Mouse (Mus musculus): ENCODE data around the gene Kpna2. TPM values are rescaled to one million over a fixed set of nuclear protein-coding genes. Genes with fewer than 3 reads are reported as not detected.
"Not testable (repeated sequence)": the region's sequence is repeated elsewhere in the genome, so short reads cannot be mapped to it uniquely, and the experiment has no call there.

Gene Kpna2
- total and polyA plus RNA-seq, 2 experiments from 2014 or later, result 82.8 to 92.7 TPM

DNA sequence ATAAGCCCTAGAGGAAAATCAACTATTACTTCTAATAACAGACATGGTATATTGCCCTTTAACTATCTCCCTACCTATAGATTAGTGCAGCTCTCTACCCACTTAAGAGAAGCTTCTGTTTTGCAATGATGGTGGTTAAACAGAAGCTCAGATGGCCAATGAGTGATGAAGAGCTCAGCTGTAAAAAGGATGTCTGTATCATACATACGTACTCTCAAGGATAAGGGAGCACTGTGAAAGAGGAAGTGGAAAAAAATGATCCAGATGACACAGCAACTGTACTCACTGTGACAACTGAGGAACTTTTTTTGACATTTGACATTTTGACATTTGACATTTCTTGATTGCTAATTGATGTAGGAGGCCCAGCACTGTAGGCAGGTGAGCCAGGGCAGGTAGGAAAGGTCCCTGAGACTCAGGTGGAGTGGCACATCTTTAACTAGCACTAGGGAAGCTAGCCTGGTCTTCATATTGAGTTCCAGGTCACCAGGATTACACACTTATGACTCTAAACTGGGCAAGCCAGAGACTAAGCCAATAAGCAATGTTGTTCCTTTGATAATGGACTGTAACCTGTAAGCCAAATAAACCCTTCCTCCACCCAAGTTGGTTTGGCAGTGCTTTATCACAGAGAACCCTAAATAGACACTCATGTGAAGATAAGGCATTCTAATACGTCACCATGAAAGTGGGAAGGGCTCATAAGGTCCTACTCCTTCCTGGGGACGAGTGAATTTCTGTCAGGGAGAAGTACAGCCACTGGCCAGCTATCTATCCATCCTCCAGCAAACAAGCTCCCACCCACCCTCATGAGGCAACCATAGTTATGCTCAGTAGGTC lies 4.9 kb downstream of the Kpna2 start:
- H3K4me3 ChIP-seq (ENCODE audit: low read depth, low read length), result no peak overlapping the region
- H3K27me3 ChIP-seq (ENCODE audit: insufficient read depth, low read length), result no peaks in the 10 kb centered on the region
- H3K36me3 ChIP-seq (ENCODE audit: insufficient read depth, low read length), result peaks cover 17% of the 10 kb centered on the region; the same call in 1 of the 2 replicates
- no peak overlapping the region for H3K9ac ChIP-seq (replicated peaks; ENCODE audit: low read length, poor library complexity, severe bottlenecking)
- no peaks in the 10 kb centered on the region for H3K9me3 ChIP-seq (ENCODE audit: low read length)
- TF ChIP-seq CTCF (IDR thresholded peaks at IDR 0.05), result no peak
- ATAC-seq (ENCODE audit: low FRiP score) (no peak), DNase-seq (ENCODE audit: low spot score) (no peak)
- H3K4me1 ChIP-seq (ENCODE audit: insufficient read depth, low read length), result no peaks in the 10 kb centered on the region
- H3K4me2 ChIP-seq (ENCODE audit: low read depth, low read length, poor library complexity, severe bottlenecking), result no peak overlapping the region
- WGBS, result 79% methylated on average over 3 of the region's 3 CpGs
- H3K27ac ChIP-seq (ENCODE audit: low read depth, low read length), result no peak overlapping the region

DNA sequence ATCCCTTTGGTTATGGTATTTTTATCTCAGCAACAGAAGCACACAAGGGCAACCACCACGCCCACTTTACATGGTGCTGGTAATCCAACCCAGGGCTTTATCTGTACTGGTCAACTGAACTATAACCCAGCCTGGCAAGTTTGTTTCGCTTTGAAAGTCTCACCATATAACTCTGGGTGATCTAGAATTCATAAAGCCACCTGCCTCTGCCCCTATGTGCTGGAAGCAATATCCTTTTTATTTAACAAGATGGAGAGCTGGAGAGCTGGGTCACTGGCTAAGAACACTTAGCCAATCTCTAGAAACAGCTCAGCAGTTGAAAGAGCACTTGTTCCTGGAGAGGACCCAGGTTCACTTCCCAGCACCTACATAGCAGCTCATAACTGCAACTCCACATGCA lies 12.0 kb downstream of the Kpna2 start:
- ATAC-seq (ENCODE audit: low FRiP score) (no peak), DNase-seq (ENCODE audit: low spot score) (no peak)
- no peaks in the 10 kb centered on the region for H3K9me3 ChIP-seq (ENCODE audit: low read length)
- H3K4me1 ChIP-seq (ENCODE audit: insufficient read depth, low read length), result no peaks in the 10 kb centered on the region
- WGBS, result 83% methylated on average over 2 of the region's 2 CpGs
- no peak overlapping the region for H3K4me2 ChIP-seq (ENCODE audit: low read depth, low read length, poor library complexity, severe bottlenecking)
- no peak overlapping the region for H3K9ac ChIP-seq (replicated peaks; ENCODE audit: low read length, poor library complexity, severe bottlenecking)
- H3K27ac ChIP-seq (ENCODE audit: low read depth, low read length), result no peak overlapping the region
- peaks cover 11% of the 10 kb centered on the region; the same call in 1 of the 2 replicates for H3K36me3 ChIP-seq (ENCODE audit: insufficient read depth, low read length)
- no peak for TF ChIP-seq CTCF (IDR thresholded peaks at IDR 0.05)
- no peaks in the 10 kb centered on the region for H3K27me3 ChIP-seq (ENCODE audit: insufficient read depth, low read length)
- no peak overlapping the region for H3K4me3 ChIP-seq (ENCODE audit: low read depth, low read length)

- DNase-seq (ENCODE audit: low spot score); H3K4me2 ChIP-seq (ENCODE audit: low read depth, low read length, poor library complexity, severe bottlenecking); H3K9ac ChIP-seq (replicated peaks; ENCODE audit: low read length, poor library complexity, severe bottlenecking); H3K27ac ChIP-seq (ENCODE audit: low read depth, low read length); ATAC-seq (ENCODE audit: low FRiP score); H3K9me3 ChIP-seq (ENCODE audit: low read length); H3K4me3 ChIP-seq (ENCODE audit: low read depth, low read length); H3K36me3 ChIP-seq (ENCODE audit: insufficient read depth, low read length); H3K27me3 ChIP-seq (ENCODE audit: insufficient read depth, low read length); H3K4me1 ChIP-seq (ENCODE audit: insufficient read depth, low read length): not testable (repeated sequence)
- 87% methylated on average over 8 of the region's 9 CpGs for WGBS
These were observed 13.2 kb downstream of the Kpna2 start for GRCm38 (mm10) chr11:106985979-106986604.

DNA sequence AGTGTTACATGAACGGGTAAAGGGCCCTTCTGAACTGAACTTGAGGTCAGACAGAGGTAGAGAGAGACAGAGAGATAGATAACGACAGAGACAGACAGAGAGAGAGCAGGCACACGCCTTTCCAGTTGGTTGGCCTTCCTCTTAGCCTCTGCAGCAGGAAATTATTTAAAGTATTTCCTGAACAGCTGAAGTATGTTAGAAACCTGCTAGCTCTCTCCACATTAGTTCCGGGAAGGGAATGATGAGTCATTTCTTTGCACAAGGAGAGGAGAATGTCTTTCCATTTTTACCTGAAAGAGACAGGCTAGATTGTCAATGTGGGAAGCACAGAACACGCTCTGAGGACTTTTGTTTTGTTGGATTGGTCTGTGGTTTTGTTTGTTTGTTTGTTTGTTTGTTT lies 17.0 kb downstream of the Kpna2 start:
- no peaks in the 10 kb centered on the region for H3K9me3 ChIP-seq (ENCODE audit: low read length)
- 74% methylated on average over 5 of the region's 5 CpGs for WGBS
- no peaks in the 10 kb centered on the region for H3K27me3 ChIP-seq (ENCODE audit: insufficient read depth, low read length)
- H3K4me3 ChIP-seq (ENCODE audit: low read depth, low read length), result no peak overlapping the region
- no peaks in the 10 kb centered on the region for H3K36me3 ChIP-seq (ENCODE audit: insufficient read depth, low read length)
- H3K4me2 ChIP-seq (ENCODE audit: low read depth, low read length, poor library complexity, severe bottlenecking), result no peak overlapping the region
- ATAC-seq (ENCODE audit: low FRiP score) (no peak), DNase-seq (ENCODE audit: low spot score) (no peak)
- H3K9ac ChIP-seq (replicated peaks; ENCODE audit: low read length, poor library complexity, severe bottlenecking), result no peak overlapping the region
- H3K4me1 ChIP-seq (ENCODE audit: insufficient read depth, low read length), result no peaks in the 10 kb centered on the region
- no peak for TF ChIP-seq CTCF (IDR thresholded peaks at IDR 0.05)
- no peak overlapping the region for H3K27ac ChIP-seq (ENCODE audit: low read depth, low read length)

DNA sequence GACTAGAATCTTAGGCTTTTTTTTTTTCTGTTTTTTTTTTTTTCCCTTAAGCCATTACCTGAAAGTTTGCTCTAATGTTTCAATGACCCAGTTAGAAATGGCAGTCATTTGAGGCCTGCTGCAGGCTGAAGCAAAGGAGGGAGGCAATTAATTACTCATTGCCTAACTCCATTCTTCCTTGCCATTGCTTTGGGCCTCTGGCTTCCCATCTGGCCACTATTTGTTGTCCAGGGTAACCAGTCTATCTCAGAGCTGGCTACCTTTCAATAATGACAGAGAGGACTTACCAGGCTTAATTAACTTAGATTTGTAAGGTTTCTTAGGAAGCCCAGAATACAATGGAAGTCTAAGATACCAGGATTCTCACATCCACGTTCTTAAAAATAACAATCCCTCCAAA lies 17.6 kb downstream of the Kpna2 start:
- no peaks in the 10 kb centered on the region for H3K36me3 ChIP-seq (ENCODE audit: insufficient read depth, low read length)
- ATAC-seq (ENCODE audit: low FRiP score), result no peak
- no peak for TF ChIP-seq CTCF (IDR thresholded peaks at IDR 0.05)
- H3K4me2 ChIP-seq (ENCODE audit: low read depth, low read length, poor library complexity, severe bottlenecking), result no peak overlapping the region
- H3K9ac ChIP-seq (replicated peaks; ENCODE audit: low read length, poor library complexity, severe bottlenecking), result no peak overlapping the region
- H3K27me3 ChIP-seq (ENCODE audit: insufficient read depth, low read length), result no peaks in the 10 kb centered on the region
- H3K9me3 ChIP-seq (ENCODE audit: low read length), result no peaks in the 10 kb centered on the region
- no peak overlapping the region for H3K4me3 ChIP-seq (ENCODE audit: low read depth, low read length)
- WGBS, result 28% methylated on average over 1 of the region's 1 CpGs
- H3K27ac ChIP-seq (ENCODE audit: low read depth, low read length), result no peak overlapping the region
- H3K4me1 ChIP-seq (ENCODE audit: insufficient read depth, low read length), result no peaks in the 10 kb centered on the region
- peak; percentile 48 for DNase-seq (ENCODE audit: low spot score)

DNA sequence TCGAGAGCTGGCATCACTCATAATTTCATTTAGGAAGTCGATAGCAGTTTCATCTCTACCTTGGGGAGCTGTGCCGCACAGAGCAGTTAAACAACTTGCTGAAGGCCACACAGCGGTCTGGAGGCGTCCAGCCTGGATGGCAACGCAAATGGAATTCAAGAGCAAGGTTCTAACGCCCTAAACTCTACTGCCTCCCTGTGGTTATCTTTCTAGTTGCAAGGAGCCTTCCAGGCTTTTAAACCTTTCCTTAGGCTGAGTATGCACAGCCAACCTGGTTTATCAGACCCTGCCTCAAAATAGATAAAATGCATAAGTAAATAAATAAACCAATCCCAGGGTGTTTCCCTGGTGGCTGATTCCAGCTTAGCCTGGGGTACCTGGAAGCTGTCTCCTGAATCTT lies 18.9 kb downstream of the Kpna2 start:
- no peak for ATAC-seq (ENCODE audit: low FRiP score)
- WGBS, result 26% methylated on average over 7 of the region's 7 CpGs

More for the DNA sequence above, 18.9 kb downstream of the Kpna2 start:
- Histone ChIP-seq H3K9ac (replicated peaks; ENCODE audit: low read length, poor library complexity, severe bottlenecking) (no peak overlapping the region), H3K4me3 (ENCODE audit: low read depth, low read length) (no peak overlapping the region), H3K27me3 (ENCODE audit: insufficient read depth, low read length) (no peaks in the 10 kb centered on the region), H3K36me3 (ENCODE audit: insufficient read depth, low read length) (no peaks in the 10 kb centered on the region), H3K9me3 (ENCODE audit: low read length) (no peaks in the 10 kb centered on the region), H3K27ac (ENCODE audit: low read depth, low read length) (no peak overlapping the region), H3K4me2 (ENCODE audit: low read depth, low read length, poor library complexity, severe bottlenecking) (no peak overlapping the region), H3K4me1 (ENCODE audit: insufficient read depth, low read length) (no peaks in the 10 kb centered on the region)
- peak; percentile 84 for DNase-seq (ENCODE audit: low spot score)
- peak; percentile 82 for TF ChIP-seq CTCF (IDR thresholded peaks at IDR 0.05)
